Mouse (Mus musculus) erythroblast, embryonic 14.5 days (primary cell): Measurements from ENCODE around the gene Gm16513. TPM values are rescaled to one million over a fixed set of nuclear protein-coding genes. Genes with fewer than 3 reads are reported as not detected.
"Not testable (repeated sequence)": the region's sequence is repeated elsewhere in the genome, so short reads cannot be mapped to it uniquely, and the experiment has no call there.

Source experiments
- H3K27me3 ChIP-seq: 2 replicates; pipeline ENCODE4 v1.6.1; 2012; ENCODE audit warnings: inconsistent platforms; ENCODE audit not compliant: control insufficient read depth
- H3K36me3 ChIP-seq: 2 replicates; pipeline ENCODE4 v1.6.1; 2012; ENCODE audit warnings: mild to moderate bottlenecking, inconsistent platforms; ENCODE audit not compliant: control insufficient read depth
- H3K4me1 ChIP-seq: 2 replicates; pipeline ENCODE4 v1.6.1; 2012; ENCODE audit warnings: inconsistent platforms; ENCODE audit not compliant: control insufficient read depth
- H3K4me3 ChIP-seq: replicated peaks from 2 replicates; pipeline ENCODE3; 2012; ENCODE audit warnings: moderate library complexity, mild to moderate bottlenecking, inconsistent platforms
- H3K9me3 ChIP-seq: 2 replicates; pipeline ENCODE4 v1.6.1; 2012; ENCODE audit warnings: low read length, inconsistent platforms, mixed read lengths; ENCODE audit not compliant: control insufficient read depth
- polyA plus RNA-seq: library from polyadenylated mRNA; stranded (reverse); fragments of >175 nt; gene quantifications from 2 replicates; pipeline ENCODE4 v1.2.3, GENCODE M21; 2012

Gm16513 gene
- not detected in 2 replicates for polyA plus RNA-seq

DNA sequence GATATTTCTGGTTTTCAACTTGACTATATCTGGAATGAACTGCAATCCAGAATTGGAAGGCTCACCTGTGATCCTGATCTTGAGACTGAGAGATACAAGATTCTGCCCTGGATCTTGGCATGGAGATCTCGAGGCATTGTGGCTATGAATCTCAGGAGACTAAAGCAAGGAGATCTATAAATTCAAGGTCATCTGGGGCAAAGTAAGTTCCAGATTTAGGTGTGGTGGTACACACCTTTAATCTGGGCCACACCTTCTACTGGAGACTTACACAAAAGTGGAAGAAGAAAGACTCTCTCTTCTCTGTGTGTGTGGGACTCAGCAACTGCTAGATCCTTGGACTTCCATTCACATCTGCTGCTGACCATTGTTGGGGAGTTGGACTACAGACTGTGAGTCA, at the start of gene Gm16513:
TSS of gene Gm16513 (plus strand) at position 301 of the 400 bp plus-strand sequence.
- not testable (repeated sequence) for H3K27me3 ChIP-seq, H3K4me3 ChIP-seq, H3K9me3 ChIP-seq, H3K36me3 ChIP-seq, H3K4me1 ChIP-seq

Other genes starting within 250 kb of the Gm16513 start
- not detected in 2 replicates for gene Gm6367, start 194.0 kb upstream of the Gm16513 start, polyA plus RNA-seq
- gene Gm7942, start 75.7 kb upstream of the Gm16513 start, polyA plus RNA-seq = not detected in 2 replicates
- not detected in 2 replicates for gene Gm10424, start 90.1 kb downstream of the Gm16513 start, polyA plus RNA-seq
- not detected in 2 replicates for gene Gm3259, start 123.3 kb downstream of the Gm16513 start, polyA plus RNA-seq